Mouse (Mus musculus): ENCODE measurements around the gene Mrgprg.

- TF ChIP-seq CTCF (conservative IDR thresholded peaks at IDR 0.05; ENCODE audit: low read length) (no peak), POU5F1 (IDR thresholded peaks at IDR 0.05; ENCODE audit: borderline replicate concordance, low read length) (no peak), NANOG (IDR thresholded peaks at IDR 0.05; ENCODE audit: borderline replicate concordance, low read length) (no peak)
These were observed 16.7 kb upstream of the Mrgprg start for GRCm38 (mm10) chr7:143783378-143783995.
